8 mouse cellular contexts compared by ENCODE assay signal in the genomic region with DNA sequence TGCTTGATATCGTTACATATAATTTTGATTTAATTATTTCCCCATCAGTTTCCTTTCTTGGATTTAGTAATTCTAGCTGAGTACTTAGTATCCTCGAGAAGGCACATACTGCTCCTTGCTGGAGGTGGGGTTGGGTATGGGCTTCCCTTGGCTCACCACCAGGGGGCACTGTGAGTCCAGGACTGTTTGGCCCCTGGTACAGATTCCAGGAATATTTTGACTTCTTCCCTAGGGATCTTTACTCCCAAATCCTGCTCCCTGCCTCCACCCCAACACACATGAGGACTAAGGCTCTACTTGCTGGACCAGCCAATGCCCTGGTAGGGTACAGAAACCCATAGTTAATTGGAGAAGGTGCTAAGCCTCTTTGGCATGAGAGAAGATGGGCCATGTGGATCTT. TPM values are rescaled to one million over a fixed set of nuclear protein-coding genes. Genes with fewer than 3 reads are reported as not detected.
DNase-seq lines count a peak whose midpoint lies in the region; ATAC-seq lines count a peak whose summit lies in the region.

No protein-coding gene starts in this region.

- peak; percentile 93 for DNase-seq in heart, adult 11 months
- DNase-seq in cerebellum, postnatal 10 days = peak; percentile 89 to 91
- peak; percentile 39 to 68 for DNase-seq in frontal cortex, postnatal 25 days (ENCODE audit: low spot score in 2 of 2)
- peak; percentile 36 to 65 for DNase-seq in left cerebral cortex, adult 8-10 months (ENCODE audit: low spot score in 2 of 2)
- peak; percentile 68 for DNase-seq in midbrain, embryonic 10.5 days (ENCODE audit: low spot score)
- DNase-seq in skeletal muscle tissue, adult 2 months (ENCODE audit: low read depth, low spot score) = peak; percentile 29

- no peak overlapping the region for H3K27ac ChIP-seq in heart, embryonic 12.5 days (ENCODE audit: poor library complexity, severe bottlenecking)
- H3K27ac ChIP-seq in intestine, embryonic 16.5 days (ENCODE audit: low read length) = no peak overlapping the region
- H3K27ac ChIP-seq in midbrain, embryonic 10.5 days (replicated peaks) = no peak overlapping the region

- no peaks in the 10 kb centered on the region for H3K36me3 ChIP-seq in heart, embryonic 12.5 days
- no peaks in the 10 kb centered on the region for H3K36me3 ChIP-seq in intestine, embryonic 16.5 days (ENCODE audit: control insufficient read depth, insufficient read depth, low read length)
- no peaks in the 10 kb centered on the region for H3K36me3 ChIP-seq in midbrain, embryonic 10.5 days

- no peaks in the 10 kb centered on the region for H3K9me3 ChIP-seq in heart, embryonic 12.5 days (replicated peaks)
- no peaks in the 10 kb centered on the region for H3K9me3 ChIP-seq in intestine, embryonic 16.5 days (ENCODE audit: control insufficient read depth, low read length)
- no peaks in the 10 kb centered on the region for H3K9me3 ChIP-seq in midbrain, embryonic 10.5 days (replicated peaks)

- H3K9ac ChIP-seq in heart, embryonic 12.5 days = no peak overlapping the region
- no peak overlapping the region for H3K9ac ChIP-seq in intestine, embryonic 16.5 days (ENCODE audit: low read depth, low read length)

- no peak overlapping the region for H3K4me2 ChIP-seq in heart, embryonic 12.5 days
- no peak overlapping the region for H3K4me2 ChIP-seq in intestine, embryonic 16.5 days (ENCODE audit: low read depth, low read length)

- no peaks in the 10 kb centered on the region for H3K27me3 ChIP-seq in heart, embryonic 12.5 days (replicated peaks)
- H3K27me3 ChIP-seq in intestine, embryonic 16.5 days (replicated peaks; ENCODE audit: control insufficient read depth, insufficient read depth, low read length) = no peaks in the 10 kb centered on the region
- no peaks in the 10 kb centered on the region for H3K27me3 ChIP-seq in midbrain, embryonic 10.5 days (ENCODE audit: low read depth, poor library complexity, severe bottlenecking)

- H3K4me3 ChIP-seq in heart, embryonic 12.5 days = no peak overlapping the region
- H3K4me3 ChIP-seq in intestine, embryonic 16.5 days (ENCODE audit: low read length) = no peak overlapping the region
- no peak overlapping the region for H3K4me3 ChIP-seq in midbrain, embryonic 10.5 days

- WGBS in heart, embryonic 12.5 days = 13% methylated on average over 2 of the region's 2 CpGs
- 8% methylated on average over 2 of the region's 2 CpGs for whole genome bisulfite sequencing in intestine, embryonic 16.5 days
- 28% methylated on average over 2 of the region's 2 CpGs for WGBS in midbrain, embryonic 10.5 days

- H3K4me1 ChIP-seq in heart, embryonic 12.5 days (replicated peaks) = peaks cover 5% of the 10 kb centered on the region
- no peaks in the 10 kb centered on the region for H3K4me1 ChIP-seq in intestine, embryonic 16.5 days (ENCODE audit: control insufficient read depth, insufficient read depth, low read length)
- no peaks in the 10 kb centered on the region for H3K4me1 ChIP-seq in midbrain, embryonic 10.5 days

- no peak for ATAC-seq in heart, embryonic 12.5 days (ENCODE audit: insufficient number of reproducible peaks, low FRiP score)
- ATAC-seq in intestine, embryonic 16.5 days = peak; percentile 52; the same call in 1 of the 2 replicates

RNA-seq across cellular contexts. Expression of a gene that starts 36.0 kb away (rescaled TPM):
- 57.3 and 57.4 TPM in 2 replicates for polyA plus RNA-seq in heart, embryonic 12.5 days (2016; fragmentation: Nextera tagmentation; extraction: Ambion mirVana)
- polyA plus RNA-seq in intestine, embryonic 16.5 days (2015; fragmentation: Nextera tagmentation; extraction: Ambion mirVana) = 50.7 and 53.7 TPM in 2 replicates
- 10 to 100 TPM; 57.2 to 71.1 (median 66.3) TPM for total RNA-seq in left cerebral cortex, adult 8-10 months (2022)
- 83.0 and 85.7 TPM in 2 replicates for polyA plus RNA-seq in midbrain, embryonic 10.5 days (2016; fragmentation: Nextera tagmentation; extraction: Ambion mirVana)

Comparison
In these comparisons a context has a peak if more than half of its experiments do, and no peak if none do; other contexts are left out.
1. DNase-seq: peak in every context shown above with its lines; median percentile 93 in heart, adult 11 months; 90 in cerebellum, postnatal 10 days; 68 in midbrain, embryonic 10.5 days; 54 in frontal cortex, postnatal 25 days; 50 in left cerebral cortex, adult 8-10 months; 29 in skeletal muscle tissue, adult 2 months.